Mouse (Mus musculus) inflammation-experienced regulatory T-cells, adult 6 months (primary cell): Measurements from ENCODE around the gene Dad1. TPM values are rescaled to one million over a fixed set of nuclear protein-coding genes. Genes with fewer than 3 reads are reported as not detected.

Source experiments
- ATAC-seq: one replicate; pipeline ENCODE4 v1.8.0; 2017
- polyA plus RNA-seq, 3 experiments: library from polyadenylated mRNA; unstranded; fragments of 100-300 nt; shearing (Covaris generic); gene quantifications; one replicate each; pipeline ENCODE4 v1.2.1; 2017

Dad1 gene
- polyA plus RNA-seq: 100 to 1,000 TPM; 393 to 515 (median 490) TPM

GRCm38 (mm10) chr14:54253741-54254291 is at the start of gene Dad1, which contains the start of gene Abhd4:
Dad1 (minus strand) TSS chr14:54254104.
Abhd4 (plus strand) TSS chr14:54254188.
- peak; percentile 99 for ATAC-seq

GRCm38 (mm10) chr14:54300676-54301075 is 46.8 kb upstream of the Dad1 start:
- ATAC-seq: no peak

GRCm38 (mm10) chr14:54300136-54300535 is 46.2 kb upstream of the Dad1 start:
- ATAC-seq: no peak

GRCm38 (mm10) chr14:54284839-54285238 is 30.9 kb upstream of the Dad1 start, which contains the start of gene Olfr49:
Olfr49 (minus strand) TSS chr14:54284939.
- no peak for ATAC-seq

GRCm38 (mm10) chr14:54276446-54276845 is 22.5 kb upstream of the Dad1 start:
- no peak for ATAC-seq

GRCm38 (mm10) chr14:54272696-54273095 is 18.8 kb upstream of the Dad1 start:
- ATAC-seq: no peak

- ATAC-seq: no peak
These were observed 18.2 kb upstream of the Dad1 start for GRCm38 (mm10) chr14:54271976-54272606.

GRCm38 (mm10) chr14:54270413-54270812 is 16.5 kb upstream of the Dad1 start:
- ATAC-seq: no peak

- no peak for ATAC-seq
These were observed 15.7 kb upstream of the Dad1 start for GRCm38 (mm10) chr14:54269566-54269965.

- ATAC-seq: no peak
These were observed 14.1 kb upstream of the Dad1 start for GRCm38 (mm10) chr14:54267966-54268365.

GRCm38 (mm10) chr14:54265951-54266350 is 12.0 kb upstream of the Dad1 start:
- ATAC-seq: no peak

GRCm38 (mm10) chr14:54265093-54265492 is 11.2 kb upstream of the Dad1 start:
- ATAC-seq: no peak

- ATAC-seq: no peak
These were observed 10.3 kb upstream of the Dad1 start for GRCm38 (mm10) chr14:54264231-54264630.

- no peak for ATAC-seq
These were observed 9.2 kb upstream of the Dad1 start for GRCm38 (mm10) chr14:54263099-54263498.

- ATAC-seq: no peak
These were observed 8.7 kb upstream of the Dad1 start for GRCm38 (mm10) chr14:54262622-54263021.

GRCm38 (mm10) chr14:54261386-54261785 is 7.5 kb upstream of the Dad1 start:
- ATAC-seq: no peak

- ATAC-seq: no peak
These were observed 6.3 kb upstream of the Dad1 start for GRCm38 (mm10) chr14:54260196-54260595.

GRCm38 (mm10) chr14:54259722-54260085 is 5.8 kb upstream of the Dad1 start:
- no peak for ATAC-seq

- ATAC-seq: peak; percentile 87
These were observed 5.3 kb upstream of the Dad1 start for GRCm38 (mm10) chr14:54259003-54259721.

- no peak for ATAC-seq
These were observed 4.3 kb upstream of the Dad1 start for GRCm38 (mm10) chr14:54258131-54258670.

GRCm38 (mm10) chr14:54254670-54255202 is 832 bp upstream of the Dad1 start:
- ATAC-seq: no peak

GRCm38 (mm10) chr14:54250122-54250521 is 3.8 kb downstream of the Dad1 start:
- no peak for ATAC-seq

GRCm38 (mm10) chr14:54249326-54249725 is 4.6 kb downstream of the Dad1 start:
- ATAC-seq: no peak
